Mouse (Mus musculus) kidney, postnatal 36 days (tissue): ENCODE results near the gene Mrgprb4.

ENCODE experiments used
- DNase-seq, 2 experiments: peaks; one replicate each; pipeline ENCODE4 v3.0.0; 2021 to 2022; ENCODE audit warnings: mixed read lengths in 2 of 2

The Mrgprb4 gene

DNA sequence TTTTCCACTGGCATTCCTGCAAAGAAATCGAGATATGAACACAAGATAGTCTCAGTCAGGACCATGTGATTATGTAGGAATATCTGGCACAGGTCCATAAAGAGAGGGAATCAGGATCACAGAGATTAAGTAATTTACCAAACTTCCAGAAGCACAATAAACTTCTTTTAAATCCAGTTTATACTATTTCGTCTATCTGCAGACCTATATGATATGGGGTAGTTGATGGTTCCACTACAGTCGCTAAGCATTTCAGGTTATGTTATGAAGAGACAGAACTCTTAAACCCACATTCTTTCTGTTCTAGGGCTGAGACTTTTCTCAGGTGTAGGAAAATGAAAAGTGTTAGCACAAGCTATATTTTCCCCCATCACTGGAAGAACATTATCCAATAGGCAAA lies at the start of gene Mrgprb4:
TSS of gene Mrgprb4 (minus strand) at position 101 of the 400 bp plus-strand sequence.
- no peak for DNase-seq

DNA sequence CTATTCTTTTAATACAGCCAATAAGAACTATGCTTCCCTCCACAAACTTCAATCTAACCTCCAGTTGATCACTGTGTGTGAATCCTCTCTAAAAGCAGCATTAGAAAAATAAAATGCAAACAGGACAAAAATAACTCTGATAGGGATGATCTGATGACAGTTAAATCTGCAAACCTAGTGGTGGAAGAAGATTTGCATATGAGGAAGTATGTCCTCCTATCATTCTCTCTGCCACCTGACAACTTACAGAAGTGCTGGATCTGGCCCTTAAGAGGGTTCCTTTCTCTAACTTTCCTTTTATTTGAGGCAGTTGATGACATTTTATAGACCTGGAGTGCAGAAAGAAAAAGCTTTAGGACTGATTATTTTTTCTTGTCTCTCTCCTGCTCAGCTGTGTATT lies 27.0 kb upstream of the Mrgprb4 start:
- no peak for DNase-seq

- DNase-seq: no peak
These were observed 26.0 kb upstream of the Mrgprb4 start for GRCm38 (mm10) chr7:48225065-48225464.

DNA sequence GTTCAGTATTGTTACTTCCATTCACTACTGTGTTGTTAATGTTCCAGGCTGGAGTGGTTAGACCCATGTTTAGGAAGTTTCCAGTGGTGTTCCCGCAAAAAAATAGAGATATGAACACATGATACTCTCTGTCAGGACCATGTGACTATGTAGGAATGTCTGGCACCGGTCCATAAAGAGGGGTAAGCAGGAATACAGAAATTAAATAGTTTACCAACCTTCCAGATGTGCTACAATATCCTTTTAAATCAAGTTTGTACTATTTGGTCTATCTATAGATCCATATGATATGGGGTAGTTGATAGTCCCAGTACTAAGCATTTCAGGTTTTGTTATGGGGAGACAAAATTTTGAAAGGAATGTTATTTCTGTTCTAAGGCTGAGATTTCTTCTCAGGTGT lies 30.2 kb downstream of the Mrgprb4 start, which contains the start of gene Mrgprb5:
TSS of gene Mrgprb5 (minus strand) at position 101 of the 400 bp plus-strand sequence.
- DNase-seq: no peak

- DNase-seq: no peak
These were observed 31.6 kb downstream of the Mrgprb4 start for GRCm38 (mm10) chr7:48167471-48167870.
